Mouse (Mus musculus) left cerebral cortex, adult 6 months (tissue): Measurements from ENCODE around the gene G2e3. TPM values are rescaled to one million over a fixed set of nuclear protein-coding genes. Genes with fewer than 3 reads are reported as not detected.

Experiments
- long read RNA-seq, 2 experiments: library from polyadenylated mRNA; unstranded; transcript quantifications; one replicate each; pipeline ENCODE4 v2.0.0; 2019 to 2020
- polyA plus RNA-seq: library from polyadenylated mRNA; unstranded; fragments of <200 nt; fragmentation: Nextera tagmentation; gene quantifications from 2 replicates; pipeline ENCODE4 v1.2.3, GENCODE M21; 2021

The G2e3 gene
- polyA plus RNA-seq, result 1.9 and 2.2 TPM in 2 replicates
- long read RNA-seq, experiment 1, full-length matches to known transcripts, result 12 of 19 reads
- long read RNA-seq, experiment 1, partial matches to known transcripts, result 2 of 19 reads
- long read RNA-seq, experiment 1, other reads (novel, unspliced or antisense), result 5 of 19 reads
- long read RNA-seq, experiment 2, partial matches to known transcripts, result 2 of 4 reads
- long read RNA-seq, experiment 2, other reads (novel, unspliced or antisense), result 2 of 4 reads

GRCm38 (mm10) chr12:51347988-51348697, at the start of gene G2e3:
G2e3 (plus strand) TSS chr12:51348061.

GRCm38 (mm10) chr12:51377003-51377887, 29.4 kb downstream of the G2e3 start, which contains the start of gene Scfd1:
Scfd1 (plus strand) TSS chr12:51377510.

Other genes with a start within 250 kb of the G2e3 start
- gene Scfd1, start 29.4 kb downstream of the G2e3 start, polyA plus RNA-seq, result 23.3 and 37.8 TPM in 2 replicates
- gene Coch, start 245.3 kb downstream of the G2e3 start, polyA plus RNA-seq, result 33.2 and 36.5 TPM in 2 replicates